Mouse (Mus musculus) macrophage (primary cell): Measurements from ENCODE around the gene Zic1. TPM values are rescaled to one million over a fixed set of nuclear protein-coding genes. Genes with fewer than 3 reads are reported as not detected.

Experiments used
- H3K27ac ChIP-seq: fragments of 350-480 bp; formaldehyde crosslinking; 2 replicates; pipeline ENCODE4 v1.9.0; 2021
- H3K36me3 ChIP-seq: fragments of 350-480 bp; formaldehyde crosslinking; 2 replicates; pipeline ENCODE4 v1.9.0; 2021; ENCODE audit errors: inconsistent target
- H3K4me3 ChIP-seq: fragments of 350-480 bp; formaldehyde crosslinking; 2 replicates; pipeline ENCODE4 v1.9.0; 2021; ENCODE audit errors: inconsistent target
- H3K79me2 ChIP-seq: fragments of 350-480 bp; formaldehyde crosslinking; 2 replicates; pipeline ENCODE4 v1.9.0; 2021; ENCODE audit errors: inconsistent target
- WGBS: methylation state at CpG from one replicate; pipeline ENCODE4 v1.1.7; 2026; ENCODE audit warnings: inconsistent platforms; ENCODE audit not compliant: missing documents; 5-methylcytosine and 5-hydroxymethylcytosine counted together
- polyA plus RNA-seq: library from polyadenylated mRNA; stranded (reverse); fragments of 250-400 nt; gene quantifications from 3 replicates; pipeline ENCODE4 v1.2.4, GENCODE M21; 2018; ENCODE audit warnings: inconsistent platforms

Zic1 gene
- polyA plus RNA-seq, 1 experiment from 2014 or later, result not detected

DNA sequence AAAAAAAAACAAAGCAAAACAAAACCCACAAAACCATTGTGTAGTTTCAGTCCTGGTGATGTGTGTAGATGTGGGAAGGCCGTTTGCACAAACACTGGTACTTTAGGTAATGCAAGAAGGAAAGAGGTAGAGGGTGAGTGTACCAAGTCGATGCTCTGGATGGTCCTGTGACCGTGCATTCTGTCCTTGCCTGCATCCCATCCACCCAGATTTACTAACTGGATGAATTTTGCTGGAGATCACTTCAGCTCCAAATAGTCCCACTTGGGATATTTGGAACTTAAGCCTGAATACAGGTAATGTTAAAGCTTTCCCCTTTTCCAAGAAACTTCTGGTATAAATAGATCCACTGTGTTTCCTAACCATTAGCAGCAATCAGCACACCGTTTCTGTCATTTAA lies 22.6 kb upstream of the Zic1 start:
- no peak overlapping the region for H3K4me3 ChIP-seq
- H3K36me3 ChIP-seq, result no peaks in the 10 kb centered on the region
- WGBS, result 7% methylated on average over 4 of the region's 4 CpGs
- no peaks in the 10 kb centered on the region for H3K79me2 ChIP-seq
- no peak overlapping the region for H3K27ac ChIP-seq

DNA sequence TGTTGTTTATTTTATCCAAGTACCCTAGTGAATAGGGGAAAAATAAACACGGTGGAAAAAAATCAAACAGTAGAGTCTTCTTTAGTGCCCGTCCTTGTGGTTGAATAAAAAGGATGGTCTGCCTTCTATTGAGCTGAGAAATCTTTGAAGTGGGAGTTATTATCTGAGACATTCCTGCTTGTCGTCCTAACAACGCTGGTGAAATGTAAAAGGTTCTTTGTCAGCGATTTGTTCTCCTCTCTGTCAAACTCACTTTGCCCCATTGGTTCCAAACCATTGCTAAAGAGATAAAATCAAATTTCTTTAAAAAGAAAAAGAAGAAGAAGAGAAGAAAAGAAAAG lies 22.1 kb upstream of the Zic1 start:
- H3K27ac ChIP-seq, result no peak overlapping the region
- no peak overlapping the region for H3K4me3 ChIP-seq
- H3K79me2 ChIP-seq, result no peaks in the 10 kb centered on the region
- WGBS, result 6% methylated on average over 5 of the region's 5 CpGs
- H3K36me3 ChIP-seq, result no peaks in the 10 kb centered on the region

- Histone ChIP-seq H3K4me3 (no peak overlapping the region), H3K36me3 (no peaks in the 10 kb centered on the region), H3K79me2 (no peaks in the 10 kb centered on the region), H3K27ac (no peak overlapping the region)
- WGBS, result 6% methylated on average over 31 of the region's 31 CpGs
These were observed 21.5 kb upstream of the Zic1 start for GRCm38 (mm10) chr9:91386891-91387739.

- no peaks in the 10 kb centered on the region for H3K36me3 ChIP-seq
- H3K27ac ChIP-seq, result no peak overlapping the region
- WGBS, result 6% methylated on average over 17 of the region's 17 CpGs
- H3K79me2 ChIP-seq, result no peaks in the 10 kb centered on the region
- no peak overlapping the region for H3K4me3 ChIP-seq
These were observed 20.9 kb upstream of the Zic1 start for GRCm38 (mm10) chr9:91386502-91386890.

DNA sequence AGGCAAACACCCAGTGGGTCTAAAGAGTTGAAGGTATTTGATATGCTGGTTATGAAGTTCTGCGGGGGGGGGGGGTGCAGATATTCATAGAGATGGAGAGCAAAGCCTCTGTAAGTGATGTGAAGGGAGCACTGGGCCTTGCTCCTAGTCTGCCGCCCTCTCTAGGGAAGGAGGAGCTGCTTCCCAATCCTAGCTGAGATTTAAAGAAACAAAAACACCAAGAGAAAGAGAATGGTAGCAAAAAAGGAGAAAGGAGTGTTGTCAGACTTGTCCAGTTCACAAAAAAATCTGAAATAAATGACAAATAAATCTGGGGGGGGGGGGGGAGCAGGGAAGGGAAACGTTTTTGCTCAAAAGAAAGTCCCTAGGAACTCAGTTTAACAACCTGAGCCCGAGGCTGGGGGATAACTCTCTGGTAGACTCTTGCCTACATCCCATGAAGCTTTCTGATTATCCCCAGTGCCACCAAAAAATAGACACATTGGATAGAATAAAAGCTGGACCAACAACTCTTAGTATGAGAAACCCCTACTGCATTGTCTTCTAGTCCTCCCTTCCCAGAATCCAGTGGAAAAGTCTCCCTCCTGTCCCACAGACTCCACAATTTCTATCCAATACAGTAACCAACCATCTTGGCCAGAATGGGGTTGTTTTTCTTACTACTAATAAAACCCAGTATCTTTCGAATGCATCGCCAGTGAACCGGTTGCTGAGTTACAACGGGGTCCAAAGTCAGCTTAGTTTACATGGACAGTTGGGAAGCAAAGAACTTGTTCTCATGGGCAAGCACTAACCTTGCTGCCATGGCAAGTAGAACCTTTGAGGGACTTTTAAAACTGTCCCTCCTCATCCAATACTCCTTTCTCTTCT lies 20.2 kb upstream of the Zic1 start:
- H3K79me2 ChIP-seq, result no peaks in the 10 kb centered on the region
- no peak overlapping the region for H3K27ac ChIP-seq
- 6% methylated on average over 8 of the region's 8 CpGs for WGBS
- H3K36me3 ChIP-seq, result no peaks in the 10 kb centered on the region
- H3K4me3 ChIP-seq, result no peak overlapping the region

DNA sequence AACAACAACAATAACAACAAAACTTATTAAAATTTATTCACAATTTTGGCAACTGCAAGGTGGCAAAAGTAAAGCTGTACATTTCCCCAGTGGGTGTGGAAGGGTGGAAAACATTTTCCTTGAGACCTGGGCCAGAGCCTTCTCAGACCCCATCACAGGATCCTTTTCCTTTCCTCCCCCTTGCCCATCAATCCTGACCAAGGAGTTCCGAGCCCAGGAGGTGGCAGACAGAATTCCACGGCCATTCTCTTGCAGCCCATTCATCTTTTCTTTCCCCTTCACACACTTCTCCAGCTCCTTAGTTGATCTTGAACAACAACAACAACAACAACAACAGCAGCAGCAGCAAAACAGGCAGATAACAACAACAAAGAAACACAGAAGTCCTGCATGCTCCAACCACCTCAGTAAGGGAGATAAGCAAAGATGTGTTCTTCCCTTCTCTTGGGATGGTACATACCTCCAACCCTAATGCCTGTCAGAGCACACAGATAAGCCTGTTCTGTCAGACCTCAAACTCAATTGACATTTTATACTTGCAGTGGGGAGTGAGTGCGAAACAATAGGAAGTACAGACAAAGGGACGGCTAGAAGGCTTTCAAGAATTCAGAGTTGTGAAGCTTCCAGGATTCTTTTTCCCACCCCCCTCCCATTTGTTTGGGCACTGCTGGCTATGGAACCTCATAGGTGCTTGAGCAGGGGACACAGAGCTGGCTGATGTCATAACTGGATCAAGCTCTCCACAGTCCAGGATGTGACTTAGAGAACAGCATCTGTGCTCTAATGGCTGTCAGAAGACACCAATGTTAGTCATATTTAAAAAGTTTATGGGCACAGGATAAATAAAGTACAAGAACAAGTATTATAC lies 19.3 kb upstream of the Zic1 start:
- Histone ChIP-seq H3K36me3 (no peaks in the 10 kb centered on the region), H3K27ac (no peak overlapping the region), H3K4me3 (no peak overlapping the region), H3K79me2 (no peaks in the 10 kb centered on the region)
- WGBS, result 27% methylated on average over 4 of the region's 4 CpGs

DNA sequence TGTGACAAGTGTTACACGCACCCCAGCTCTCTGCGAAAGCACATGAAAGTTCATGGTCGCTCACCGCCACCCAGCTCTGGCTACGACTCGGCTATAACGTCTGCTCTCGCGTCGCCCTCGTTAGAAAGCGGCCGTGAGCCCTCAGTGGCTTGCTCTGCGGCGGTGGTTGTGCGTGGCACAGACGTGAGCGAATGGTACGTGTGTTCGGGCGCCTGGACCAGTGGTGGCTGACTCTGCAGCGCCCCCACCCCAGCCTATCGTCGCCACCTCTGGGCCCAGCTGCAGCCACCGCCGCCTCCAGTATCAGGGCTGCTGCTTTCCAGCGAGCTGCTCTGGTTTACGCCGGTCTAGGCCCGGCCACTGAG lies 18.5 kb upstream of the Zic1 start:
- H3K27ac ChIP-seq, result no peak overlapping the region
- no peaks in the 10 kb centered on the region for H3K79me2 ChIP-seq
- WGBS, result 3% methylated on average over 29 of the region's 30 CpGs
- H3K4me3 ChIP-seq, result no peak overlapping the region
- H3K36me3 ChIP-seq, result no peaks in the 10 kb centered on the region

GRCm38 (mm10) chr9:91383441-91384135 lies 18.0 kb upstream of the Zic1 start:
- no peaks in the 10 kb centered on the region for H3K36me3 ChIP-seq
- 8% methylated on average over 28 of the region's 28 CpGs for WGBS
- no peak overlapping the region for H3K27ac ChIP-seq
- no peaks in the 10 kb centered on the region for H3K79me2 ChIP-seq
- H3K4me3 ChIP-seq, result no peak overlapping the region

DNA sequence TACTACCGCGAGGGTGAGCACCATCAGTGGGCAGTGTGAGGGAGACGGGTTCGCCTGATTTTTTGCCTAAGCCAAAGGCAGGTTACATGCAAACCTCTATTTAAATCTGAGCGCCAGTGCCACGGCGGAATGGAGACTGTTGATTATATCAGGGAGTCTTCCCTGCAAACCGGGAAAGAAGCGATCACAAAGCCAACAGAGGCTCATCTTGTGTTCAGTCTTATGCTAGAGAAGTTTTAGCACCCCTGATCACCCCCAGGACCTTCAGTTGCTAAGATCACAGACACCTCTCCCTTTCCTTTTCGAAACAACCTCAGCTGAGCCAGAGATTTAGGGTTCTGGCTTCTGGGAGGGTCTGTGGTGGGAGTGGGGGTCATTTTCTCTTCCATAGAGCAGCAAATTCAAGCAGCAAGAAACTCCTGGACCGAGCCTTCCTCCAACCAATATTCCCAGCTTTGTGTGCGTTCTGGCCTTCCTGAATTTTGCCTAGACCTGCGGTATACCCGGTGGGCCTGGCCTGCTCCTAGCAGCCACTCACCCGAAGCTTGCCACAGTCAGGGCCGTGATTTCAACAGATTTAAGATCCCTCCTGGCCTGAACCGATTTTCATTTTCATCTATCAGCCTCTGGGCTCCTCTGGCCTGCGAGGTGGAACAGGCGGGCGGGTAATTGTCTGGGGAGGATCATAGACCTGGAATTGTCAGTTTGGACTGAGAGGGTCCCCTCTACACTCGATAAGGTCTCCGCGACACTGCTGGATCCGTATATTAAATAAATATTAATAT lies 17.1 kb upstream of the Zic1 start:
- no peak overlapping the region for H3K4me3 ChIP-seq
- H3K27ac ChIP-seq, result no peak overlapping the region
- no peaks in the 10 kb centered on the region for H3K36me3 ChIP-seq
- 13% methylated on average over 24 of the region's 24 CpGs for WGBS
- no peaks in the 10 kb centered on the region for H3K79me2 ChIP-seq

DNA sequence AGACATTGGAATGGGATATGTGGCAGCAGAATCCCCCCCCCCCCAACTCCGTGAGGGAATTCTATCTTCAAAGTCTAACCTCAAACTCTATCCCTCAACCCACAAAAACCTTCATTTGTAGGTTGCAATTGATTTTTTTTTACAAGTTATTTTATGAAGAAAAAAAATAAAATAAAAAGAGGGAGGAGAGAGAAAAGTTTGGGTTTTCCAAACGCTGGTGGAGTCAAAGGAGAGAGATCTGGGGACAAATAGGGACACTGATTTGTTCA lies 16.4 kb upstream of the Zic1 start:
- H3K79me2 ChIP-seq, result no peaks in the 10 kb centered on the region
- 8% methylated on average over 2 of the region's 2 CpGs for WGBS

DNA sequence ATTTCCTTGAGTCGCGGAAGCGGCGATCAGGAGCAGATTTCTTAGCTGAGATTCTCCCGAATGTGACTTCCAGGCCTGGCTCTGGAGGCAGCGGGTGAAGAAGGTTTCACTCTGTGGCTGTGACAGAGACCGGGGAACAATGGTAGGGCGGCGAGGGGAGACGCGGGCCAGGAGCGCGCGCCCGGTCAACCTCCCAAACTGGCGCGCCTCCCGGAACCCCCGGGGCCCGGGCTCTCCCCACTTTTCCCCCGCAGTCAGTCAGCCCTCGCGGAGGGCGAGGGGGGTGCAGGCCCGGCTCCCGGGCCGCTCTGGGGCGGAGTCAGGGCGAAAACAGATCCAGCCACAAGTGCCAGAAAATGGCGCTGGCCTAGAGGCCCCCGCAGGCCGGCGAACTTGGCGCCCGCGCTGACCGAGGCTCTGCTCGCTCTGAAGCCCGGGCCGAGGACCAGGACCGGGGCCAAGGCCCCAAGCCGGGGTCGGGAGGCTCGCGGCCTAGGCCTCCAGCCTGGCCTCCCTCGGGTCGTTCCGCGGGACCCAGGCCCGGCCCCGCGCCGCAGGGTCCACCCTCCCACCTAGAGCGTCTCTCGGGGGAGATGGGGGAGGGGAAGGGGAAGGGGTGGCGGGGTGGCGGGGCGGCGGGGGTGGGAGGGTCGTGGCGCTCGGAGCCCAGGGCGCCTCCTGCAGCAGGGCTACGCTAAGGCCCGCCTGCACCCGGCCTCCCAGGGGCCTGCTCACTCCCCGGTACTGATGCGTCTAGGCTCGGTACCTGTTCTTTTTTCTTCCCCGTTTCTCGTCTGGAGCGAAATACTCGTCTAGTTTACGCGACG lies 15.9 kb upstream of the Zic1 start:
- no peak overlapping the region for H3K4me3 ChIP-seq
- no peak overlapping the region for H3K27ac ChIP-seq
- WGBS, result 3% methylated on average over 66 of the region's 76 CpGs
- no peaks in the 10 kb centered on the region for H3K79me2 ChIP-seq
- H3K36me3 ChIP-seq, result no peaks in the 10 kb centered on the region

More for the DNA sequence above, 16.4 kb upstream of the Zic1 start:
- Histone ChIP-seq H3K4me3 (no peak overlapping the region), H3K36me3 (no peaks in the 10 kb centered on the region), H3K27ac (no peak overlapping the region)

DNA sequence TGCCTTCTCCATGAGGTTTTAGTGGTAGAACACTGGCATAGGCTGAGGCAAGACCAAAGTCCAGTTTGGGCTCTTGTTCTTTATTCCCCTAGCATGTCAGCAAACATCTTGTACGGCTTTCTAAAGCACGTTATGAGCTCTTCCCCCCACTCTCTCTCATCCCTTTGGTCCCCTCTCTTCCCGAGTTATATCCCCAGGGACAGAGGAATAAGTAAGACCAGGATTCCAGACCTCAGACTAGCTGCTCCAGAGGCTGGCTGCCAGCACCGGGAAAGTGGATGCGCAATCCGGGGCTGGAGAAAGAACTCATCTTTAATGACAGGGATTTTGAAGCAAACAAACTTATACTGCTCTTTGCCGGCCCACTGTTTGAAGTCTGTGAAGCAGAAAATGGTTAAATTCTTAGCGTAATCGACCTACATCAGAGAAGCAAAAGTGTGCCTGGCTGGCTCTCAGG lies 14.9 kb upstream of the Zic1 start:
- Histone ChIP-seq H3K79me2 (no peaks in the 10 kb centered on the region), H3K27ac (no peak overlapping the region), H3K4me3 (no peak overlapping the region), H3K36me3 (no peaks in the 10 kb centered on the region)
- 5% methylated on average over 9 of the region's 9 CpGs for WGBS
